Mouse (Mus musculus) adrenal gland, adult 18-20 months (tissue): ENCODE data around the gene Tbx3. TPM values are rescaled to one million over a fixed set of nuclear protein-coding genes. Genes with fewer than 3 reads are reported as not detected.
A peak's percentile ranks its signal among the peaks of the same experiment; 100 is the strongest.

Experiments
- DNase-seq, 2 experiments: peaks; one replicate each; pipeline ENCODE4 v3.0.0; 2021 to 2022; ENCODE audit warnings: low spot score in 2 of 2
- long read RNA-seq, 2 experiments: library from polyadenylated mRNA; stranded (forward); transcript quantifications; one replicate each; pipeline ENCODE4 v2.0.0; 2021
- total RNA-seq, 2 experiments: library from RNA; stranded (reverse); gene quantifications; 1 replicate in 1 of 2; 2 replicates in 1 of 2; pipeline ENCODE4 v1.2.3; 2021

Gene Tbx3
- total RNA-seq: 100 to 1,000 TPM; 298 to 307 TPM
- long read RNA-seq, experiment 1, full-length matches to known transcripts: 93 of 157 reads
- long read RNA-seq, experiment 1, partial matches to known transcripts: 47 of 157 reads
- long read RNA-seq, experiment 1, other reads (novel, unspliced or antisense): 17 of 157 reads
- long read RNA-seq, experiment 2, full-length matches to known transcripts: 34 of 126 reads
- long read RNA-seq, experiment 2, partial matches to known transcripts: 73 of 126 reads
- long read RNA-seq, experiment 2, other reads (novel, unspliced or antisense): 19 of 126 reads

- DNase-seq: peak; percentile 91 to 96
Observed at GRCm38 (mm10) chr5:119670566-119671108, at the start of gene Tbx3. Gene Tbx3 (plus strand): TSS chr5:119670669.

GRCm38 (mm10) chr5:119622076-119622475 lies 48.4 kb upstream of the Tbx3 start:
- no peak for DNase-seq

GRCm38 (mm10) chr5:119624554-119624953 lies 45.9 kb upstream of the Tbx3 start:
- DNase-seq: peak; percentile 57

GRCm38 (mm10) chr5:119625603-119626002 lies 44.9 kb upstream of the Tbx3 start:
- DNase-seq: no peak

GRCm38 (mm10) chr5:119626154-119626553 lies 44.3 kb upstream of the Tbx3 start:
- no peak for DNase-seq

- peak in 1 of 2 experiments; percentile 57 for DNase-seq
Observed at GRCm38 (mm10) chr5:119626662-119627061, 43.8 kb upstream of the Tbx3 start.

- DNase-seq: no peak
Observed at GRCm38 (mm10) chr5:119628100-119628499, 42.4 kb upstream of the Tbx3 start.

GRCm38 (mm10) chr5:119628746-119629327 lies 41.6 kb upstream of the Tbx3 start:
- no peak for DNase-seq

- no peak for DNase-seq
Observed at GRCm38 (mm10) chr5:119633581-119633980, 36.9 kb upstream of the Tbx3 start.

- no peak for DNase-seq
Observed at GRCm38 (mm10) chr5:119634861-119635260, 35.6 kb upstream of the Tbx3 start.

- no peak for DNase-seq
Observed at GRCm38 (mm10) chr5:119638300-119638699, 32.2 kb upstream of the Tbx3 start.

- DNase-seq: no peak
Observed at GRCm38 (mm10) chr5:119641094-119641493, 29.4 kb upstream of the Tbx3 start.

- DNase-seq: no peak
Observed at GRCm38 (mm10) chr5:119641714-119642113, 28.8 kb upstream of the Tbx3 start.

- no peak for DNase-seq
Observed at GRCm38 (mm10) chr5:119646965-119647364, 23.5 kb upstream of the Tbx3 start.

- DNase-seq: no peak
Observed at GRCm38 (mm10) chr5:119651135-119651965, 19.1 kb upstream of the Tbx3 start.

GRCm38 (mm10) chr5:119656354-119656753 lies 14.1 kb upstream of the Tbx3 start:
- DNase-seq: no peak

- DNase-seq: no peak
Observed at GRCm38 (mm10) chr5:119656856-119657255, 13.6 kb upstream of the Tbx3 start.

GRCm38 (mm10) chr5:119657362-119657761 lies 13.1 kb upstream of the Tbx3 start:
- no peak for DNase-seq

GRCm38 (mm10) chr5:119657804-119658203 lies 12.7 kb upstream of the Tbx3 start:
- DNase-seq: no peak

- DNase-seq: no peak
Observed at GRCm38 (mm10) chr5:119658396-119658795, 12.1 kb upstream of the Tbx3 start.

GRCm38 (mm10) chr5:119659041-119659440 lies 11.4 kb upstream of the Tbx3 start:
- no peak for DNase-seq
